Mouse (Mus musculus): ENCODE measurements around the gene B3gat3.
"Not testable (repeated sequence)": the region's sequence is repeated elsewhere in the genome, so short reads cannot be mapped to it uniquely, and the experiment has no call there.

Gene B3gat3

GRCm38 (mm10) chr19:8920073-8920736 is at the start of gene B3gat3:
Gene B3gat3 (plus strand): TSS chr19:8920374.
- peak; percentile 93 for DNase-seq (ENCODE audit: low spot score)

- DNase-seq (ENCODE audit: low spot score) = not testable (repeated sequence)
These were observed 49.8 kb upstream of the B3gat3 start for GRCm38 (mm10) chr19:8870381-8870780.

- no peak for DNase-seq (ENCODE audit: low spot score)
These were observed 49.3 kb upstream of the B3gat3 start for GRCm38 (mm10) chr19:8870838-8871237.

GRCm38 (mm10) chr19:8871267-8872186 is 48.6 kb upstream of the B3gat3 start, which contains the start of gene Ubxn1:
Gene Ubxn1 (plus strand): TSS chr19:8871496.
- DNase-seq (ENCODE audit: low spot score) = peak; percentile 97

- no peak for DNase-seq (ENCODE audit: low spot score)
These were observed 47.8 kb upstream of the B3gat3 start for GRCm38 (mm10) chr19:8872266-8872840.

- DNase-seq (ENCODE audit: low spot score) = no peak
These were observed 45.1 kb upstream of the B3gat3 start for GRCm38 (mm10) chr19:8875031-8875430.

- DNase-seq (ENCODE audit: low spot score) = peak; percentile 88
These were observed 39.7 kb upstream of the B3gat3 start, which contains the start of gene Uqcc3 for GRCm38 (mm10) chr19:8880311-8881033. Gene Uqcc3 (minus strand): TSS chr19:8880923.

- DNase-seq (ENCODE audit: low spot score) = no peak
These were observed 39.2 kb upstream of the B3gat3 start for GRCm38 (mm10) chr19:8881034-8881392.

GRCm38 (mm10) chr19:8883616-8884015 is 36.6 kb upstream of the B3gat3 start, which contains the start of the genes Lbhd1 and Gm49403:
Gene Lbhd1 (plus strand): TSS chr19:8883732.
Gene Gm49403 (plus strand): TSS chr19:8883930.
- no peak for DNase-seq (ENCODE audit: low spot score)

- no peak for DNase-seq (ENCODE audit: low spot score)
These were observed 33.1 kb upstream of the B3gat3 start for GRCm38 (mm10) chr19:8886916-8887584.

GRCm38 (mm10) chr19:8887585-8888463 is 32.4 kb upstream of the B3gat3 start:
- no peak for DNase-seq (ENCODE audit: low spot score)

GRCm38 (mm10) chr19:8888511-8889385 is 31.4 kb upstream of the B3gat3 start, which contains the start of the genes 1810009A15Rik and Gm49416:
Gene 1810009A15Rik (plus strand): TSS chr19:8888853.
Gene Gm49416 (plus strand): TSS chr19:8888926.
- DNase-seq (ENCODE audit: low spot score) = peak; percentile 95

- peak; percentile 87 for DNase-seq (ENCODE audit: low spot score)
These were observed 27.1 kb upstream of the B3gat3 start, which contains the start of gene Ints5 for GRCm38 (mm10) chr19:8892829-8893766. Gene Ints5 (plus strand): TSS chr19:8893005.

GRCm38 (mm10) chr19:8895397-8895960 is 24.7 kb upstream of the B3gat3 start:
- DNase-seq (ENCODE audit: low spot score) = no peak

- not testable (repeated sequence) for DNase-seq (ENCODE audit: low spot score)
These were observed 23.9 kb upstream of the B3gat3 start for GRCm38 (mm10) chr19:8896231-8896630.

- DNase-seq (ENCODE audit: low spot score) = peak; percentile 60
These were observed 22.8 kb upstream of the B3gat3 start for GRCm38 (mm10) chr19:8897211-8897864.
